ENCODE assay signal across 9 mouse cellular contexts in genomic region chr7:45873061-45873947, GRCm38 (mm10). TPM values are rescaled to one million over a fixed set of nuclear protein-coding genes. Genes with fewer than 3 reads are reported as not detected.
DNase-seq lines count a peak whose midpoint lies in the region; ATAC-seq and TF ChIP-seq lines count a peak whose summit lies in the region.
"Had no signal": no experiment of that assay in that cellular context is flagged by ENCODE, and none has a peak within 500 bp of the region (broad histone marks: within the 10 kb centered on the region; RNA-seq: fewer than 3 reads in every experiment).

No protein-coding gene starts in this region.

- H3K27me3 ChIP-seq in embryonic facial prominence, embryonic 14.5 days (replicated peaks; ENCODE audit: control insufficient read depth, insufficient read depth, low read length), result peaks cover 32% of the 10 kb centered on the region
- H3K27me3 ChIP-seq in heart, embryonic 12.5 days (replicated peaks), result peaks cover 38% of the 10 kb centered on the region
- peaks cover 39% of the 10 kb centered on the region for H3K27me3 ChIP-seq in kidney, embryonic 15.5 days
- H3K27me3 ChIP-seq in neural tube, embryonic 14.5 days (ENCODE audit: control insufficient read depth, insufficient read depth, low read length), result no peaks in the 10 kb centered on the region

- H3K4me1 ChIP-seq in embryonic facial prominence, embryonic 14.5 days (ENCODE audit: control insufficient read depth, insufficient read depth, low read length), result peaks cover 30% of the 10 kb centered on the region
- peaks cover 43% of the 10 kb centered on the region for H3K4me1 ChIP-seq in heart, embryonic 12.5 days (replicated peaks)
- H3K4me1 ChIP-seq in kidney, embryonic 15.5 days, result peaks cover 48% of the 10 kb centered on the region
- H3K4me1 ChIP-seq in lung, adult 2 months (ENCODE audit: control insufficient read depth, insufficient read depth, low read length), result peaks cover 10% of the 10 kb centered on the region; the same call in 1 of the 2 replicates
- peaks cover 28% of the 10 kb centered on the region for H3K4me1 ChIP-seq in neural tube, embryonic 14.5 days (ENCODE audit: control insufficient read depth, insufficient read depth, low read length)

- H3K36me3 ChIP-seq in embryonic facial prominence, embryonic 14.5 days (ENCODE audit: control insufficient read depth, insufficient read depth, low read length), result peaks cover 43% of the 10 kb centered on the region
- H3K36me3 ChIP-seq in heart, embryonic 12.5 days, result peaks cover 40% of the 10 kb centered on the region
- peaks cover 44% of the 10 kb centered on the region for H3K36me3 ChIP-seq in kidney, embryonic 15.5 days
- H3K36me3 ChIP-seq in neural tube, embryonic 14.5 days (ENCODE audit: control insufficient read depth, insufficient read depth, low read length), result peaks cover 29% of the 10 kb centered on the region

- no peak for TF ChIP-seq CTCF in lung, adult 2 months (IDR thresholded peaks at IDR 0.05; ENCODE audit: insufficient read depth, low read length)

- TF ChIP-seq POLR2A in lung, adult 2 months (IDR thresholded peaks at IDR 0.05; ENCODE audit: borderline replicate concordance, extremely low read depth, low read depth, low read length), result no peak

- peak; percentile 45 for ATAC-seq in embryonic facial prominence, embryonic 14.5 days (ENCODE audit: low read depth)
- ATAC-seq in heart, embryonic 12.5 days (ENCODE audit: insufficient number of reproducible peaks, low FRiP score), result peak; percentile 65
- peak; percentile 47 for ATAC-seq in kidney, embryonic 15.5 days (replicated peaks; ENCODE audit: low FRiP score)
- ATAC-seq in neural tube, embryonic 14.5 days (ENCODE audit: low read depth), result peak; percentile 22; the same call in 1 of the 2 replicates

- H3K4me3 ChIP-seq in embryonic facial prominence, embryonic 14.5 days (ENCODE audit: low read depth, low read length), result peak overlapping the region; percentile 93
- peak overlapping the region; percentile 90 for H3K4me3 ChIP-seq in heart, embryonic 12.5 days
- H3K4me3 ChIP-seq in kidney, embryonic 15.5 days (replicated peaks), result peak overlapping the region; percentile 86
- H3K4me3 ChIP-seq in lung, adult 2 months (replicated peaks; ENCODE audit: extremely low read depth, low read depth, low read length), result peak overlapping the region; percentile 86
- peak overlapping the region; percentile 68 for H3K4me3 ChIP-seq in neural tube, embryonic 14.5 days (ENCODE audit: low read depth, low read length)

- DNase-seq in CD4-positive, CD25-positive, alpha-beta regulatory T cell, adult 2 months (ENCODE audit: low read depth, low spot score), result peak; percentile 59
- peak; percentile 33 to 53 for DNase-seq in adrenal gland, postnatal 4 days (ENCODE audit: low spot score in 2 of 2)
- no peak for DNase-seq in embryonic facial prominence, embryonic 14.5 days (ENCODE audit: low spot score)
- DNase-seq in lung, adult 2 months, result peak; percentile 77
- DNase-seq in testis, postnatal 14 days (ENCODE audit: low spot score), result peak; percentile 57

- WGBS in embryonic facial prominence, embryonic 14.5 days, result 2% methylated on average over 26 of the region's 28 CpGs
- WGBS in heart, embryonic 12.5 days, result 2% methylated on average over 28 of the region's 28 CpGs
- 2% methylated on average over 28 of the region's 28 CpGs for WGBS in kidney, embryonic 15.5 days
- WGBS in lung, adult 2 months, result under 1% methylated on average over 28 of the region's 28 CpGs
- WGBS in neural tube, embryonic 14.5 days, result 4% methylated on average over 28 of the region's 28 CpGs

- H3K27ac ChIP-seq in embryonic facial prominence, embryonic 14.5 days (replicated peaks; ENCODE audit: low read depth, low read length), result peak overlapping the region; percentile 94
- H3K27ac ChIP-seq in heart, embryonic 12.5 days (ENCODE audit: poor library complexity, severe bottlenecking), result peak overlapping the region; percentile 95
- H3K27ac ChIP-seq in kidney, embryonic 15.5 days, result peak overlapping the region; percentile 95
- H3K27ac ChIP-seq in neural tube, embryonic 14.5 days (ENCODE audit: low read depth, low read length), result peak overlapping the region; percentile 74

- peak overlapping the region; percentile 95 for H3K4me2 ChIP-seq in embryonic facial prominence, embryonic 14.5 days (ENCODE audit: low read depth, low read length)
- H3K4me2 ChIP-seq in heart, embryonic 12.5 days, result peak overlapping the region; percentile 92
- H3K4me2 ChIP-seq in kidney, embryonic 15.5 days, result peak overlapping the region; percentile 69
- H3K4me2 ChIP-seq in neural tube, embryonic 14.5 days (ENCODE audit: low read depth, low read length), result peak overlapping the region; percentile 82

- H3K9ac ChIP-seq in embryonic facial prominence, embryonic 14.5 days (ENCODE audit: low read depth, low read length), result peak overlapping the region; percentile 98
- H3K9ac ChIP-seq in heart, embryonic 12.5 days, result peak overlapping the region; percentile 97
- H3K9ac ChIP-seq in kidney, embryonic 15.5 days, result peak overlapping the region; percentile 99
- peak overlapping the region; percentile 77 for H3K9ac ChIP-seq in neural tube, embryonic 14.5 days (replicated peaks; ENCODE audit: low read depth, low read length)

- H3K9me3 ChIP-seq in embryonic facial prominence, embryonic 14.5 days (ENCODE audit: control insufficient read depth, low read length), result no peaks in the 10 kb centered on the region
- H3K9me3 ChIP-seq in heart, embryonic 12.5 days (replicated peaks), result no peaks in the 10 kb centered on the region
- no peaks in the 10 kb centered on the region for H3K9me3 ChIP-seq in kidney, embryonic 15.5 days (replicated peaks)
- H3K9me3 ChIP-seq in neural tube, embryonic 14.5 days (ENCODE audit: control insufficient read depth, low read length), result no peaks in the 10 kb centered on the region

RNA-seq across cellular contexts. Expression of gene Kdelr1, which starts 0.7 kb away (rescaled TPM):
- 100 to 1,000 TPM; 147 to 148 TPM for total RNA-seq in adrenal gland, postnatal 4 days (2021)
- 147 and 155 TPM in 2 replicates for polyA plus RNA-seq in embryonic facial prominence, embryonic 14.5 days (2014; fragmentation: Nextera tagmentation; extraction: Ambion mirVana)
- polyA plus RNA-seq in heart, embryonic 12.5 days (2016; fragmentation: Nextera tagmentation; extraction: Ambion mirVana), result 53.4 and 55.5 TPM in 2 replicates
- polyA plus RNA-seq in kidney, embryonic 15.5 days (2015; fragmentation: Nextera tagmentation; extraction: Ambion mirVana), result 83.8 and 89.1 TPM in 2 replicates
- 178 and 208 TPM in 2 replicates for polyA plus RNA-seq in lung, adult 2 months (2012; rRNA removed)
- 67.9 and 98.6 TPM in 2 replicates for polyA plus RNA-seq in neural tube, embryonic 14.5 days (2014; fragmentation: Nextera tagmentation; extraction: Ambion mirVana)

RNA-seq across cellular contexts. Expression of gene Grin2d, which starts 4.9 kb away (rescaled TPM):
- 1 to 10 TPM; 2.0 to 2.1 TPM for total RNA-seq in adrenal gland, postnatal 4 days (2021)
- polyA plus RNA-seq in embryonic facial prominence, embryonic 14.5 days (2014; fragmentation: Nextera tagmentation; extraction: Ambion mirVana), result 0.63 and 1.0 TPM in 2 replicates
- polyA plus RNA-seq in heart, embryonic 12.5 days (2016; fragmentation: Nextera tagmentation; extraction: Ambion mirVana), result 0.37 and 0.42 TPM in 2 replicates
- 0.42 and 0.47 TPM in 2 replicates for polyA plus RNA-seq in kidney, embryonic 15.5 days (2015; fragmentation: Nextera tagmentation; extraction: Ambion mirVana)
- 2.5 and 3.5 TPM in 2 replicates for polyA plus RNA-seq in lung, adult 2 months (2012; rRNA removed)
- 3.4 and 4.3 TPM in 2 replicates for polyA plus RNA-seq in neural tube, embryonic 14.5 days (2014; fragmentation: Nextera tagmentation; extraction: Ambion mirVana)

RNA-seq across cellular contexts. Expression of gene Syngr4, which starts 23.2 kb away (rescaled TPM):
- under 1 TPM; 0.79 to 0.95 TPM for total RNA-seq in adrenal gland, postnatal 4 days (2021)
- 0.68 and 0.87 TPM in 2 replicates for polyA plus RNA-seq in embryonic facial prominence, embryonic 14.5 days (2014; fragmentation: Nextera tagmentation; extraction: Ambion mirVana)
- 0.89 and 1.2 TPM in 2 replicates for polyA plus RNA-seq in heart, embryonic 12.5 days (2016; fragmentation: Nextera tagmentation; extraction: Ambion mirVana)
- 0.93 and 1.1 TPM in 2 replicates for polyA plus RNA-seq in kidney, embryonic 15.5 days (2015; fragmentation: Nextera tagmentation; extraction: Ambion mirVana)
- polyA plus RNA-seq in lung, adult 2 months (2012; rRNA removed), result not detected in 2 replicates
- 0.37 TPM in 1 of 2 replicates, not detected in the other for polyA plus RNA-seq in neural tube, embryonic 14.5 days (2014; fragmentation: Nextera tagmentation; extraction: Ambion mirVana)
- polyA plus RNA-seq: frontal cortex, adult 2 months had no signal

RNA-seq across cellular contexts. Expression of gene Tmem143, which starts 23.4 kb away (rescaled TPM):
- total RNA-seq in adrenal gland, postnatal 4 days (2021), result 10 to 100 TPM; 30.2 to 33.3 TPM
- polyA plus RNA-seq in embryonic facial prominence, embryonic 14.5 days (2014; fragmentation: Nextera tagmentation; extraction: Ambion mirVana), result 3.9 and 5.8 TPM in 2 replicates
- 5.8 and 7.2 TPM in 2 replicates for polyA plus RNA-seq in heart, embryonic 12.5 days (2016; fragmentation: Nextera tagmentation; extraction: Ambion mirVana)
- 6.2 and 6.5 TPM in 2 replicates for polyA plus RNA-seq in kidney, embryonic 15.5 days (2015; fragmentation: Nextera tagmentation; extraction: Ambion mirVana)
- polyA plus RNA-seq in lung, adult 2 months (2012; rRNA removed), result 35.5 and 41.9 TPM in 2 replicates
- 4.0 and 4.8 TPM in 2 replicates for polyA plus RNA-seq in neural tube, embryonic 14.5 days (2014; fragmentation: Nextera tagmentation; extraction: Ambion mirVana)

RNA-seq across cellular contexts. Expression of gene Grwd1, which starts 42.6 kb away (rescaled TPM):
- 10 to 100 TPM; 28.2 to 28.3 TPM for total RNA-seq in adrenal gland, postnatal 4 days (2021)
- 53.9 and 60.5 TPM in 2 replicates for polyA plus RNA-seq in embryonic facial prominence, embryonic 14.5 days (2014; fragmentation: Nextera tagmentation; extraction: Ambion mirVana)
- 43.9 and 46.6 TPM in 2 replicates for polyA plus RNA-seq in heart, embryonic 12.5 days (2016; fragmentation: Nextera tagmentation; extraction: Ambion mirVana)
- polyA plus RNA-seq in kidney, embryonic 15.5 days (2015; fragmentation: Nextera tagmentation; extraction: Ambion mirVana), result 82.5 and 86.3 TPM in 2 replicates
- polyA plus RNA-seq in lung, adult 2 months (2012; rRNA removed), result 7.9 and 11.8 TPM in 2 replicates
- polyA plus RNA-seq in neural tube, embryonic 14.5 days (2014; fragmentation: Nextera tagmentation; extraction: Ambion mirVana), result 39.0 and 40.5 TPM in 2 replicates
